22 mouse cellular contexts compared by ENCODE assay signal in the genomic region with DNA sequence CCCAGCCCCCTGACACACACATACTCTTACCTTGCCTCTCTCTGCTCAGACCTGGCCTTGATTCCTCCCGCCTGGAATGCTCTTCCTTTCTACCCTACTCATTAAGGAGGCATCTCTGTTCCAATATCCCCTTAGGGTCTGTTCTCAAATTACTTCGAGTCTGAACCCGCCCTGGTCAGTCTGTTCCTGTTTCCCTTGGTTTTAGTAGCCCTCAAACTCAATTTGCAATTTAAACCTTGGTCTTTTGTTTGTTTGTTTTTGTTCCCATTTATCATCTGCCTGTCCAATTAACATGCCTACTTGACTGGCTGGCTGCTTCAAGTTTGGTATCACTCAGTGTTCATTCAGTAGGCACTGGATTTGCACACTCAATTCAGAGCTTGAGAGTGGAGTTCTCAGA. TPM values are rescaled to one million over a fixed set of nuclear protein-coding genes. Genes with fewer than 3 reads are reported as not detected.
DNase-seq lines count a peak whose midpoint lies in the region; ATAC-seq and TF ChIP-seq lines count a peak whose summit lies in the region.
"Had no signal": no experiment of that assay in that cellular context is flagged by ENCODE, and none has a peak within 500 bp of the region (broad histone marks: within the 10 kb centered on the region; RNA-seq: fewer than 3 reads in every experiment).

No protein-coding gene starts in this region.

- H3K9me3 ChIP-seq in hindbrain, embryonic 11.5 days (ENCODE audit: control insufficient read depth, low read length) = no peaks in the 10 kb centered on the region
- H3K9me3 ChIP-seq in hindbrain, embryonic 12.5 days (replicated peaks) = no peaks in the 10 kb centered on the region
- no peaks in the 10 kb centered on the region for H3K9me3 ChIP-seq in limb, embryonic 15.5 days
- H3K9me3 ChIP-seq in kidney, embryonic 14.5 days (ENCODE audit: control insufficient read depth, low read length) = no peaks in the 10 kb centered on the region
- H3K9me3 ChIP-seq in midbrain, postnatal 0 days (ENCODE audit: low read length) = no peaks in the 10 kb centered on the region
- H3K9me3 ChIP-seq: liver, embryonic 12.5 days; midbrain, embryonic 15.5 days had no signal

- H3K9ac ChIP-seq in hindbrain, embryonic 11.5 days (ENCODE audit: low read depth, low read length) = no peak overlapping the region
- no peak overlapping the region for H3K9ac ChIP-seq in hindbrain, embryonic 12.5 days
- no peak overlapping the region for H3K9ac ChIP-seq in limb, embryonic 15.5 days
- no peak overlapping the region for H3K9ac ChIP-seq in kidney, embryonic 14.5 days (ENCODE audit: low read depth, low read length)
- no peak overlapping the region for H3K9ac ChIP-seq in midbrain, postnatal 0 days (replicated peaks; ENCODE audit: low read length, poor library complexity, severe bottlenecking)
- H3K9ac ChIP-seq: liver, embryonic 12.5 days; midbrain, embryonic 15.5 days had no signal

- H3K27me3 ChIP-seq in hindbrain, embryonic 11.5 days (ENCODE audit: control insufficient read depth, insufficient read depth, low read length) = peaks cover 23% of the 10 kb centered on the region
- peaks cover 68% of the 10 kb centered on the region for H3K27me3 ChIP-seq in hindbrain, embryonic 12.5 days
- peaks cover 74% of the 10 kb centered on the region for H3K27me3 ChIP-seq in limb, embryonic 15.5 days
- peaks cover 40% of the 10 kb centered on the region for H3K27me3 ChIP-seq in kidney, embryonic 14.5 days (ENCODE audit: control insufficient read depth, insufficient read depth, low read length)
- peaks cover 24% of the 10 kb centered on the region for H3K27me3 ChIP-seq in midbrain, postnatal 0 days (ENCODE audit: insufficient read depth, low read length)

- no peak for ATAC-seq in hindbrain, embryonic 11.5 days (ENCODE audit: low FRiP score)
- no peak for ATAC-seq in hindbrain, embryonic 12.5 days (ENCODE audit: low FRiP score)
- ATAC-seq in limb, embryonic 15.5 days (ENCODE audit: insufficient number of reproducible peaks, low FRiP score, low TSS enrichment, low read depth) = no peak
- no peak for ATAC-seq in kidney, embryonic 14.5 days (ENCODE audit: low FRiP score, low TSS enrichment)
- no peak for ATAC-seq in midbrain, postnatal 0 days (ENCODE audit: low FRiP score)
- ATAC-seq: hindbrain, embryonic 16.5 days; liver, embryonic 12.5 days; midbrain, embryonic 15.5 days had no signal

- peaks cover 11% of the 10 kb centered on the region; the same call in 1 of the 2 replicates for H3K4me1 ChIP-seq in hindbrain, embryonic 11.5 days (replicated peaks; ENCODE audit: control insufficient read depth, insufficient read depth, low read length)
- H3K4me1 ChIP-seq in hindbrain, embryonic 12.5 days = peaks cover 31% of the 10 kb centered on the region
- peaks cover 16% of the 10 kb centered on the region for H3K4me1 ChIP-seq in limb, embryonic 15.5 days
- peaks cover 12% of the 10 kb centered on the region; the same call in 1 of the 2 replicates for H3K4me1 ChIP-seq in kidney, embryonic 14.5 days (ENCODE audit: control insufficient read depth, insufficient read depth, low read length)
- peaks cover 8% of the 10 kb centered on the region; the same call in 1 of the 2 replicates for H3K4me1 ChIP-seq in midbrain, postnatal 0 days (ENCODE audit: insufficient read depth, low read length)

- peak; percentile 39 for DNase-seq in hindbrain, embryonic 11.5 days (ENCODE audit: low spot score)
- DNase-seq in ES-CJ7 (ENCODE audit: low read depth, low spot score) = peak; percentile 96
- peak; percentile 41 for DNase-seq in embryo, embryonic 9.5 days (ENCODE audit: extremely low spot score)
- DNase-seq in yolk sac, embryonic 10.5 days (ENCODE audit: low spot score) = no peak
- no peak for DNase-seq in midbrain, postnatal 0 days (ENCODE audit: low spot score)
- DNase-seq: heart, postnatal 14 days; kidney, adult 8-10 months; right cerebral cortex, postnatal 14 days; thymus, adult 18-20 months had no signal

- no peak overlapping the region for H3K4me3 ChIP-seq in hindbrain, embryonic 11.5 days (ENCODE audit: low read depth, low read length)
- H3K4me3 ChIP-seq in hindbrain, embryonic 12.5 days = no peak overlapping the region
- H3K4me3 ChIP-seq in limb, embryonic 15.5 days = peak overlapping the region; percentile 33; the same call in 1 of the 2 replicates
- no peak overlapping the region for H3K4me3 ChIP-seq in kidney, embryonic 14.5 days (ENCODE audit: low read length)
- no peak overlapping the region for H3K4me3 ChIP-seq in midbrain, postnatal 0 days (ENCODE audit: low read depth, low read length)
- H3K4me3 ChIP-seq: liver, embryonic 12.5 days; midbrain, embryonic 15.5 days had no signal

- 16% methylated on average over 3 of the region's 3 CpGs for WGBS in hindbrain, embryonic 11.5 days
- 8% methylated on average over 3 of the region's 3 CpGs for WGBS in hindbrain, embryonic 12.5 days
- 4% methylated on average over 3 of the region's 3 CpGs for WGBS in limb, embryonic 15.5 days
- 0% methylated on average over 3 of the region's 3 CpGs for WGBS in kidney, embryonic 14.5 days
- WGBS in midbrain, postnatal 0 days = 10% methylated on average over 3 of the region's 3 CpGs

- H3K27ac ChIP-seq in hindbrain, embryonic 11.5 days (ENCODE audit: low read depth, low read length) = no peak overlapping the region
- no peak overlapping the region for H3K27ac ChIP-seq in hindbrain, embryonic 12.5 days
- no peak overlapping the region for H3K27ac ChIP-seq in limb, embryonic 15.5 days
- no peak overlapping the region for H3K27ac ChIP-seq in kidney, embryonic 14.5 days (ENCODE audit: low read depth, low read length)
- H3K27ac ChIP-seq in midbrain, postnatal 0 days (ENCODE audit: low read depth, low read length) = no peak overlapping the region
- H3K27ac ChIP-seq: liver, embryonic 12.5 days; midbrain, embryonic 15.5 days had no signal

- H3K36me3 ChIP-seq in hindbrain, embryonic 11.5 days (ENCODE audit: control insufficient read depth, insufficient read depth, low read length) = no peaks in the 10 kb centered on the region
- no peaks in the 10 kb centered on the region for H3K36me3 ChIP-seq in hindbrain, embryonic 12.5 days
- no peaks in the 10 kb centered on the region for H3K36me3 ChIP-seq in limb, embryonic 15.5 days
- no peaks in the 10 kb centered on the region for H3K36me3 ChIP-seq in kidney, embryonic 14.5 days (ENCODE audit: control insufficient read depth, insufficient read depth, low read length)
- no peaks in the 10 kb centered on the region for H3K36me3 ChIP-seq in midbrain, postnatal 0 days (ENCODE audit: insufficient read depth, low read length)
- H3K36me3 ChIP-seq: liver, embryonic 12.5 days; midbrain, embryonic 15.5 days had no signal

- no peak overlapping the region for H3K4me2 ChIP-seq in hindbrain, embryonic 11.5 days (replicated peaks; ENCODE audit: low read depth, low read length)
- H3K4me2 ChIP-seq in hindbrain, embryonic 12.5 days (replicated peaks) = no peak overlapping the region
- H3K4me2 ChIP-seq in limb, embryonic 15.5 days = no peak overlapping the region
- H3K4me2 ChIP-seq in kidney, embryonic 14.5 days (replicated peaks; ENCODE audit: low read depth, low read length) = no peak overlapping the region; the same call in 1 of the 2 replicates
- H3K4me2 ChIP-seq in midbrain, postnatal 0 days (ENCODE audit: low read depth, low read length, poor library complexity, severe bottlenecking) = no peak overlapping the region
- H3K4me2 ChIP-seq: heart, embryonic 11.5 days had no signal

- no peak for TF ChIP-seq CTCF in midbrain, postnatal 0 days (IDR thresholded peaks at IDR 0.05)

RNA-seq across cellular contexts. Expression of a gene that starts 1.6 kb away (rescaled TPM):
- 0.77 and 1.7 TPM in 2 replicates for polyA plus RNA-seq in hindbrain, embryonic 11.5 days (2014; fragmentation: Nextera tagmentation; extraction: Ambion mirVana)
- polyA plus RNA-seq in hindbrain, embryonic 12.5 days (2016; fragmentation: Nextera tagmentation; extraction: Ambion mirVana) = 0.33 and 0.46 TPM in 2 replicates
- polyA plus RNA-seq in limb, embryonic 15.5 days (2015; fragmentation: Nextera tagmentation; extraction: Ambion mirVana) = 20.8 and 23.1 TPM in 2 replicates
- polyA plus RNA-seq in kidney, embryonic 14.5 days (2014; fragmentation: Nextera tagmentation; extraction: Ambion mirVana) = 1.4 and 1.5 TPM in 2 replicates
- total RNA-seq in midbrain, postnatal 0 days (2014; rRNA removed) = 1.0 and 1.8 TPM in 2 replicates
- 0.83 and 0.85 TPM in 2 replicates for polyA plus RNA-seq in midbrain, postnatal 0 days (2015; fragmentation: Nextera tagmentation; extraction: Ambion mirVana)
- total RNA-seq: adrenal gland, adult 18-20 months had no signal
- polyA plus RNA-seq: liver, embryonic 12.5 days; midbrain, embryonic 15.5 days had no signal

RNA-seq across cellular contexts. Expression of a gene that starts 15.2 kb away (rescaled TPM):
- 13.5 and 14.0 TPM in 2 replicates for polyA plus RNA-seq in hindbrain, embryonic 11.5 days (2014; fragmentation: Nextera tagmentation; extraction: Ambion mirVana)
- 13.9 and 15.2 TPM in 2 replicates for polyA plus RNA-seq in hindbrain, embryonic 12.5 days (2016; fragmentation: Nextera tagmentation; extraction: Ambion mirVana)
- 16.7 and 23.5 TPM in 2 replicates for polyA plus RNA-seq in limb, embryonic 15.5 days (2015; fragmentation: Nextera tagmentation; extraction: Ambion mirVana)
- 22.2 and 23.7 TPM in 2 replicates for polyA plus RNA-seq in kidney, embryonic 14.5 days (2014; fragmentation: Nextera tagmentation; extraction: Ambion mirVana)
- 24.8 and 25.8 TPM in 2 replicates for total RNA-seq in midbrain, postnatal 0 days (2014; rRNA removed)
- 21.9 and 26.5 TPM in 2 replicates for polyA plus RNA-seq in midbrain, postnatal 0 days (2015; fragmentation: Nextera tagmentation; extraction: Ambion mirVana)
- total RNA-seq: megakaryocyte progenitor cell, adult 5-6 weeks had no signal

RNA-seq across cellular contexts. Expression of a gene that starts 24.8 kb away (rescaled TPM):
- 0.24 and 0.39 TPM in 2 replicates for polyA plus RNA-seq in hindbrain, embryonic 11.5 days (2014; fragmentation: Nextera tagmentation; extraction: Ambion mirVana)
- polyA plus RNA-seq in hindbrain, embryonic 12.5 days (2016; fragmentation: Nextera tagmentation; extraction: Ambion mirVana) = 0.19 and 0.36 TPM in 2 replicates
- polyA plus RNA-seq in limb, embryonic 15.5 days (2015; fragmentation: Nextera tagmentation; extraction: Ambion mirVana) = 3.6 and 4.6 TPM in 2 replicates
- 0.70 and 1.3 TPM in 2 replicates for polyA plus RNA-seq in kidney, embryonic 14.5 days (2014; fragmentation: Nextera tagmentation; extraction: Ambion mirVana)
- not detected in 2 replicates for total RNA-seq in midbrain, postnatal 0 days (2014; rRNA removed)
- not detected in 2 replicates for polyA plus RNA-seq in midbrain, postnatal 0 days (2015; fragmentation: Nextera tagmentation; extraction: Ambion mirVana)
- total RNA-seq: adrenal gland, adult 18-20 months; heart, postnatal 14 days; layer of hippocampus, postnatal 14 days; left cerebral cortex, postnatal 10 days; megakaryocyte progenitor cell, adult 5-6 weeks had no signal
- polyA plus RNA-seq: forebrain, embryonic 11.5 days; heart, embryonic 11.5 days; hindbrain, embryonic 16.5 days; liver, embryonic 12.5 days; neural tube, embryonic 11.5 days had no signal

RNA-seq across cellular contexts. Expression of a gene that starts 28.9 kb away (rescaled TPM):
- polyA plus RNA-seq in hindbrain, embryonic 11.5 days (2014; fragmentation: Nextera tagmentation; extraction: Ambion mirVana) = 0.66 and 0.92 TPM in 2 replicates
- polyA plus RNA-seq in hindbrain, embryonic 12.5 days (2016; fragmentation: Nextera tagmentation; extraction: Ambion mirVana) = 0.30 and 0.44 TPM in 2 replicates
- 3.8 and 4.2 TPM in 2 replicates for polyA plus RNA-seq in limb, embryonic 15.5 days (2015; fragmentation: Nextera tagmentation; extraction: Ambion mirVana)
- polyA plus RNA-seq in kidney, embryonic 14.5 days (2014; fragmentation: Nextera tagmentation; extraction: Ambion mirVana) = 2.7 and 2.8 TPM in 2 replicates
- total RNA-seq in midbrain, postnatal 0 days (2014; rRNA removed) = 0.33 and 0.49 TPM in 2 replicates
- 0.18 and 0.35 TPM in 2 replicates for polyA plus RNA-seq in midbrain, postnatal 0 days (2015; fragmentation: Nextera tagmentation; extraction: Ambion mirVana)
- total RNA-seq: layer of hippocampus, postnatal 14 days; left cerebral cortex, postnatal 10 days; megakaryocyte progenitor cell, adult 5-6 weeks had no signal

Comparison
In these comparisons a context has a peak if more than half of its experiments do, and no peak if none do; other contexts are left out.
1. DNase-seq: peak in hindbrain, embryonic 11.5 days (single experiment), ES-CJ7 (single experiment) and embryo, embryonic 9.5 days (single experiment); none in yolk sac, embryonic 10.5 days (single experiment) and midbrain, postnatal 0 days (single experiment).